Mouse (Mus musculus) bone marrow macrophage, adult 2 months (primary cell): ENCODE results near the gene Glrb. TPM values are rescaled to one million over a fixed set of nuclear protein-coding genes. Genes with fewer than 3 reads are reported as not detected.

Experiments used
- H3K27ac ChIP-seq: 2 replicates; pipeline ENCODE4 v1.5.1; 2012; ENCODE audit warnings: low read depth, low read length; ENCODE audit not compliant: insufficient read depth
- H3K4me1 ChIP-seq: 2 replicates; pipeline ENCODE4 v1.6.1; 2012; ENCODE audit warnings: low read length; ENCODE audit not compliant: control insufficient read depth, insufficient read depth
- H3K4me3 ChIP-seq: 2 replicates; pipeline ENCODE4 v1.5.1; 2012; ENCODE audit warnings: mild to moderate bottlenecking, low read length, moderate library complexity; ENCODE audit not compliant: insufficient read depth
- CTCF ChIP-seq: IDR thresholded peaks from 2 replicates; pipeline ENCODE4 v1.5.1; 2012; ENCODE audit warnings: low read depth, mild to moderate bottlenecking, low read length, moderate library complexity
- POLR2A ChIP-seq: IDR thresholded peaks from 2 replicates; pipeline ENCODE4 v1.6.1; 2012; ENCODE audit warnings: mild to moderate bottlenecking, low read depth, low read length, borderline replicate concordance
- polyA plus RNA-seq: library from polyadenylated mRNA; stranded (reverse); fragments of >200 nt; gene quantifications from 2 replicates; pipeline ENCODE4 v1.2.4, GENCODE M21; 2012; ENCODE audit not compliant: missing spikeins, insufficient read depth, insufficient read length

Glrb gene
- polyA plus RNA-seq, result not detected in 2 replicates

DNA sequence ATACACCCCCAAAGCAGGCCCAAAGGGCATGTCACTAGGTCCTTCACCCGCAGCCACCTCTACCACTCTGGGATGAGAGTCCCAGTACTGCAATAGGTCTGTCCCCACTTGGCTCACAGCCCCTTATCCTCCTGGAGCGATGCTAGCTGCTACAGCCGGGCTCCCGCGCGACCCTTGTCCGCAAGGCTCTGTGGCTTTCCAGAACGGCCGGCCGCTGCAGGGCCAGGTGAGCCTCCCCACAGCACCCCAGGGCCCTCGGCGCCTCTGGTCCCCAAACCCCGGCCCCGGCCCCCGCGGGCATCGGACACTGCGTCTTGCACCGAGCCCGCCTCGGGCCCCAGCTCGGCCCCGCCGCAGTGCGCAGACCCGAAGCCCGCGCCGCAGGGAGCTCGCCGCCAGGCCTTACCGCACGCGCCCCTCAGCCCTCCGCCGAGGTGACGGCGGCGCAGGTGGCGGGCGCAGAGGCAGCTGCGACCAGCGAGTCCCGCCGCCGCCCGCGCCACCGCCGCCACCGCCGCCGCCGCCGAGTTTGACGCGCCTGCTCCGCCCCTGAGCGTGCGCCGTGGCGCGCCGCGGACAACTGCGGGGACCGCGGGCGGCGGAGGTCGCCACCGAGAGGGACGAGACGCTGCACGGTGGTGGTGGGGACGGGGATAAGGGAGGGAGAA lies at the start of gene Glrb:
TSS of gene Glrb (minus strand) at position 550 of the 668 bp plus-strand sequence.
- H3K4me1 ChIP-seq, result no peaks in the 10 kb centered on the region
- TF ChIP-seq POLR2A (no peak), CTCF (no peak)
- no peak within 1 kb of the TSS for H3K27ac ChIP-seq
- H3K4me3 ChIP-seq, result peak within 1 kb of the TSS; percentile 53

DNA sequence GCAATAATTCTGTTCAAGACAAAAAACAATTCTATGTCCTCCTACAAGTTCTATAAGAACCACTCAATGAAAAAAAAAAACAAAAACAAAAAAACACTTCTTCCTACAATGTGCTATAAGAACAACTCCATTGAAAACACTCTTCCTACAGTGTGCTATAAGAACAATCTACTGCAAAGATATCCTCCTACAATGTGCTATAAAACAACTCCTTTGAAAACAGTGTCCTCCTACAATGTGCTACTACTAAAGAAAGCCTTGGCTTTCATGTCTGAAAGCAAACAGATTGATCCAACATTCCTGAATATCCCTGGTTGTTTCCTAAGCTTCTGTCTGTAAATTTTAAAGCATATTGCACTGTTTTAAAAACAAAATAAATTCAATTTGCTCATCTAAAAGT lies 46.5 kb upstream of the Glrb start:
- H3K27ac ChIP-seq, result no peak overlapping the region
- H3K4me1 ChIP-seq, result no peaks in the 10 kb centered on the region
- no peak overlapping the region for H3K4me3 ChIP-seq
- TF ChIP-seq POLR2A, result no peak
- TF ChIP-seq CTCF, result no peak

DNA sequence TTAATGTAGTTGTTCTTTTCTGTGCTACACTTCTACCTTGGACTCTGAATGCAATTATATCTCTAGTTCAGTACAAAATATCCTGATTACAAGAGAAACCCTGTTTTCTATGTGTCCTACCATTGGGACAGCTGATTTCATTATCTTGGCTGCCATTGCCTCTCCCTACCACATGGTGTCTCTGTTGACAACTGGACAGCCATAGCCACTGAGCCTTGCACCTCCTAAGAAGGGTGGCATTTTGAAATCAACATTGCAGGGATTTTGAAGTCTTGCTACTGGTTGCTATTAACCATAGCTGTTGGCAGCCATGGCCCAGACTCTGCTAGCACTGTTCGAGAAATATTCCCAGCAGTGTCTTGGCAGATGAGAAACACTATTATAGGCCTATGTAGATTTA lies 45.1 kb upstream of the Glrb start:
- TF ChIP-seq CTCF (peak; percentile 58), POLR2A (no peak)
- no peak overlapping the region for H3K4me3 ChIP-seq
- H3K27ac ChIP-seq, result no peak overlapping the region
- H3K4me1 ChIP-seq, result no peaks in the 10 kb centered on the region

DNA sequence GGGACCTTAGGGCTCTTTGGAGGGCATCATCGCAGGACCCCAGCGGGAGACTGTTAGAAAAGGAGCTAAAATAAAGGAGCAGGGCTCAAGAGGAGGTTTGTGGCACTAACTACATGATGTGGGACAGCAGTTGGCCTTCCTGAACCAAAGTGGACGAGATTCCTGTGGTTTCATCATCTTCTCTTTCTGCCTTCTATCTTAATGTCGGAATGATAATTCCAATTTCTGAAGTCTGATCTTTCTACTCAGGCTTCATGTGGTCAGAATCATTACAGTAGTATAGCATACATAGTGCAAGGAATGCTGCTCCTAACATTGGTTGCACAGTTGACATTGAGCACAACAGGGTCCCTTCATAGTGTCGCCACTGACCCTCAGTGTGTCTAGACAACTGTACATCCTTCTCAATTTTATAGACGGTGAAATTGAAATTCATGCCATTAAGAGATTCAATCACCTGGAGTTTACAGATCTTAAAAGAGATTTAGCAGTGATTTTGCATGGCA lies 372 bp upstream of the Glrb start:
- no peaks in the 10 kb centered on the region for H3K4me1 ChIP-seq
- H3K27ac ChIP-seq, result no peak overlapping the region
- no peak for TF ChIP-seq POLR2A
- no peak for TF ChIP-seq CTCF
- H3K4me3 ChIP-seq, result peak overlapping the region; percentile 53

DNA sequence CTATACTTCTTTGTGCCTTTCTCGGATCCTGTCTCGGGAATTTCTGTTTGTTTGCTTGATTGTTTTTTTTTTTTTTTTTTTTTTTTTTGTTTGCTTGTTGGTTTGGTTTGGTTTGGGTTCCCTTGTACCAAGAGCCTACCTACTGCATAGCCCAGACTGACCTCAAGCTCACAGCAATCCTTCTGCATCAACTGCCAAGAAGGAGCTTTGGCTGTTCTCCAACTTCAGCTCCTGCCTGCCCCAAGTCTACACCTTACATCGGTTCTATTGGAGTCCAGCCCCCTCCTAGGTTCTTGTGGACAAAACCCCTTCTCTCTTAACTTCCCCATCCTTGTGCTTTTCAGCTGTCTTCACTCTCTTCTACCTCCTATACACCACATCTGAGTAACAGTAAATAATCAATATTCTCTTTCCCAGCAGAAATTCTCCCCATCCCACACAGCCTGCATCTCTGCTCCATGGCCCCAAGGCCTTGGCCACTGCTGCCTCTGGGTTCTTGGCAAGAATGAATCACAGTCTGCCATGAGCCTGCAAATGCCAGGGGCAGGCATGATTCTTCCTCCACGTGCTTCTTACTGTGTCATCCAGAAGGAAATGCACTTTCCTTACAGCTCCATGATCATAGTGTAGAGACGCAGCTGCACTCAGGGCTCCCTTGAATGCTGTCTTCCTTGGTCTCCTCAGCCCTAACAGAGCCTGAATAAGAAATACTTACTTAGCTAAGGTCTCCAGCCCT lies 18.5 kb downstream of the Glrb start:
- H3K27ac ChIP-seq, result no peak overlapping the region

DNA sequence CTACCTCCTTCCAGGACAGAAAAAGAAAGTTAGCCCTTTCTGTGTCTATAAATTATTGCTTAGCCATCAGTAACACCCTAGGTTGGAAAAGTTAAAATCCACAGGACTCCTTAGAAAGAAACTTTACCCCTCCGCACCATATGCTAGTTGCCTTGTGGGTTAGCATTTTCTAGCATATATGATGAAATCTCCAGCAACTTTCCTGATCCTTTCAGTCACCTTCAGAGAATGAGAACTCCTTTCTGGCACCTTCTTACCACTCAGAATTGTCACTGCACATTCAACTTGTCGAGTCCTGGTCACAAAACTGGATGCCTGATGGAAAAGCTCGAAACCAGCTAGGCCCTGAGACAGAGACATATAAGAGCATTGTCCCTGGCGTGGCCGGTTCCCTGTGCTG lies 19.1 kb downstream of the Glrb start:
- no peak overlapping the region for H3K4me3 ChIP-seq
- no peaks in the 10 kb centered on the region for H3K4me1 ChIP-seq
- no peak for TF ChIP-seq POLR2A
- no peak for TF ChIP-seq CTCF
- H3K27ac ChIP-seq, result no peak overlapping the region

More for the DNA sequence above, 18.5 kb downstream of the Glrb start:
- no peaks in the 10 kb centered on the region for H3K4me1 ChIP-seq
- H3K4me3 ChIP-seq, result no peak overlapping the region
- TF ChIP-seq CTCF (no peak), POLR2A (no peak)

DNA sequence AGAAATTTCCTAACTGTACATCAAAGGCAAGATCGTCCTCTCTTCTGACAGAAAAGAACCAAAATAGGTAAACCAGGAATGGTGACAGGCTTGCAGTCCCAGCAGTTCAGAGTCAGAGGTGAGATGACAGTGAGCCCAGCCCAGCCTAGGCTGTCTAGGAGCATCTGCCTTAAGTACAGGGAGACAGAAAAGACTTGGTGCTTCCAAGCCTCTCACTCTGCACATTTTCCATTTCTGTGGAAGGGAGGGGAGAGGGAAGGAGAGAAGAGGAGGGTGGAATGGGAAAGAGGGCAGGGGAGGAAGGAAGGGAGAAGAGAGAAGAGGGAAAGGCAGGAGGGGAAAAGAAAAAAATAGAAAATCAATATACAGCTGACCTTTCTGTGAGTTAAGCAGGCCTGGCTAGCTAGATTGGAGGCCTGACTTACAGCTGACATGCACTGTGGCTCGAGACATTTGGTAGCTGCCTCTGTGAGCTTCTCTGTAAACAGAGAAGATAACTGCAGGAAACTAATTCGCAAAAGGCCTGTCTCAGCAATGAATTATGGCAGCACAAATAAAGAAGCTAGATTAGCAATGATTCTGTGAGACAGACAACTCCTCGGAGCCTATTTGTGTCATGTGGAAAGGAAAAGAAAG lies 20.3 kb downstream of the Glrb start:
- no peak overlapping the region for H3K27ac ChIP-seq
- no peak overlapping the region for H3K4me3 ChIP-seq
- H3K4me1 ChIP-seq, result no peaks in the 10 kb centered on the region
- TF ChIP-seq POLR2A, result no peak
- TF ChIP-seq CTCF, result no peak

DNA sequence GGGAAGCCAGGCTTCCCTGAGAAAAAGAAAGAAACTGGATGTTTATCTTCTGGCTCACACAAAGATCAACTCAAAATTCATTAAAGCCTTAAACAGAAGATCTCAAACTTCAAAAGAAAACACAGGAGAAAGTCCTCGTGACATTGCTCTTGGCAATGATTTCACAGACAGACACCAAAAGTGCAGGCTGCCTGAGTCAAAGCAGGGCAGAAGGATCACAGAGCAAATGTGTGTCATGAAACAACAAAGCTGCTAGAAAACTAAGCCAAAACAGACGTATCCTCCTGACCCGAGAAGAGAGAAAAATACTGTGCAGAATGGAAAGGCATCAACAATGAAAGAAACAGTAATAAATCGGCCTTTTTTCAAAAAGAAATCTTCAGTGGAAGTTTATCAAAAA lies 22.4 kb downstream of the Glrb start:
- H3K4me3 ChIP-seq, result no peak overlapping the region
- no peaks in the 10 kb centered on the region for H3K4me1 ChIP-seq
- no peak overlapping the region for H3K27ac ChIP-seq
- TF ChIP-seq POLR2A (no peak), CTCF (no peak)

DNA sequence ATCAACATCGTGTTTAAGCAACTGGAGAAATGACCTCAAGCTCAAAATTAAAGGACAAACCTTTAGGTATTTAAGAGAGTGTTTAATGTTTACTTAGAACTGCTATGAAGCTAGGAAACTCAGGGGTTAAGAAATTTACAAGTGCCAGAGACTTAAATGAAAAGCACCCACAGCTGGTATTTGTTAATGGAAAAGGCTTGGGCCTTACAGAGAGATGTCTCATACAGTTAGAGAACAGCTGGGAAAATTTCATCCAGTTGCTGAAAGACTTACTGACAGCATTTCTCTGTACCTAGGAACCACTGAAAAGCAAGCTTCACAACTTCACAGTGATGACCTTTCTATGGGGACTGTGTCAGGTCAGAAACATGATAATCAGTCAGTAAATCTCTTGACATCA lies 28.3 kb downstream of the Glrb start:
- TF ChIP-seq CTCF, result no peak
- no peak for TF ChIP-seq POLR2A
- H3K27ac ChIP-seq, result no peak overlapping the region
- no peak overlapping the region for H3K4me3 ChIP-seq
- no peaks in the 10 kb centered on the region for H3K4me1 ChIP-seq

DNA sequence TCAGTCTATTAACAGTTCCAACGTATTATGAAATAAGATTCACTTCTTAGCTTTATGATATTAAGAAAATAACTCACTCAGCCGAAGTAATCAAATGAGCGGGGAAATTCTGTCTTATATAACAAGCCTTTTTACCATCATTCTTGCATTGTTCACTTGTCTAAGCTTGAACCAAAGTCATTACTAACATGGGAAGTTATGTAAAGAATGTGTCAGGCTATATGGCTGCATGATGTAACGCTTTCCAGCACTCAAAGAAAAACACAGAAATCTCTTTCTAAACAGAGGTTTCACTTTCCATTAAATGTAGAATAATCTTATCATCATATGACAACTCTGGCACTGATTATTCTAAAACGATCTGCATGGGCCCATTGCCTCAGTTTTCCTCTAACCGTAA lies 29.9 kb downstream of the Glrb start:
- no peaks in the 10 kb centered on the region for H3K4me1 ChIP-seq
- no peak for TF ChIP-seq POLR2A
- no peak for TF ChIP-seq CTCF
- no peak overlapping the region for H3K27ac ChIP-seq
- H3K4me3 ChIP-seq, result no peak overlapping the region
